Mouse (Mus musculus) stomach, postnatal 0 days (tissue): ENCODE measurements around the gene Dusp22.

Experiments
- CTCF ChIP-seq: IDR thresholded peaks from 2 replicates; pipeline ENCODE4 v1.5.1; 2016; ENCODE audit warnings: antibody characterized with exemption, low read depth, mild to moderate bottlenecking, moderate library complexity
- EP300 ChIP-seq: optimal IDR thresholded peaks from 2 replicates; pipeline ENCODE3; 2016; ENCODE audit warnings: antibody characterized with exemption

GRCm38 (mm10) chr13:30642053-30642452, 17.7 kb upstream of the Dusp22 start:
- TF ChIP-seq CTCF (no peak), EP300 (peak; percentile 26)
